Mouse (Mus musculus) retina, adult 2 months (tissue): ENCODE data around the gene Acbd7.

ENCODE experiments used
- DNase-seq: peaks from one replicate; pipeline ENCODE4 v3.0.0-alpha.2; 2012; ENCODE audit warnings: low read depth, low spot score

Acbd7 gene

DNA sequence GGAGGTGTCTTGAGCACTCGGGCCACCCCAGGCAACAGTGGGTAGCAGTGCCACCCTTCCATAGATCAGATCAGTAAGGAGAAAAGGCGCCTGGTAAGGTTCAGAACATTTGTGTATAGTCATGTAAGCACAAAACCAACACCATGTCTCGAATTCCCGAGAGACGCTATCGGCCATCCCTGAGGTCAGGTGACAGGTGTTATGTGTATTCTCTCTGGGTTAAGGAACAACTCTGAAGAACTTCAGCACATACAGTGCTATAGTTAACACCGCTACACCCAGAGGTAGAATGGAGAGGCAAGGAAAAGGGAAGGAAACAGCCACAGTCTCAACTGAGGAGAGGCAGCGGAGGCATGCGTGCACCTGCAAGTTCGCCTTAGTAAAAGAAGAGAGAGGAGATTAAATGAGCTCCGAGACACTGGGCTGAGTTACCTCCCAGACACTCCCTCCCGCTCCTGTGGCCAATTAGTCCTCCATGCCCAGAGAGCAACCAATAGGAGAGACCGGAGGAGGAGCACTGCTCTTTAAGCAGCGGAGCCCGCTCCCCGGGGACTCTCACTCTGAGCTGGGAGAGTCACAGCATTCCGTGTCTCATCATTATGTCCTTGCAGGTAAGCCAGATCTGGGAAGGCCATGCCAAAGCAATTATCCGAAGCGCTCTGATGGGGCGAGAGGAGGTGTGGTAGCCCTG is at the start of gene Acbd7:
Acbd7 (plus strand) TSS at position 558 of the 691 bp plus-strand sequence.
- peak; percentile 76 for DNase-seq

DNA sequence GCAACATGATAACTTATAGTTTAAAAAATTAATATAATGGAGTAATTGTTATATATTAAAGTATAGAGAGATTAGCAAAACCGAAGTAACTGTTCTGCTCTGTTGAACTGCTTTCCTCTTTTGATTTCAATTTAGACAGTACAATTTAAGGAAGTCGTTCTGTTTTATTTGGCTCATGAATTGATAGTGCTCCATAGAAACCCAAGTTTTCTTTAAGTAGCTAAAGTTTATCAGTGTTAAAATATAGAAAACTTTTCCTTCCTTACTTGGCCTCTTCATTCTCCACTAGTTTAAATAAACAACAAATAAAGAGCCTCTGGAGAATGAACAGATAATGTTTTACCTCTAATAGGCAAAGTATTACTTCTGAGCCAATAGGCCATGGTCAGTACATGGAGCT is 49.7 kb upstream of the Acbd7 start:
- no peak for DNase-seq

DNA sequence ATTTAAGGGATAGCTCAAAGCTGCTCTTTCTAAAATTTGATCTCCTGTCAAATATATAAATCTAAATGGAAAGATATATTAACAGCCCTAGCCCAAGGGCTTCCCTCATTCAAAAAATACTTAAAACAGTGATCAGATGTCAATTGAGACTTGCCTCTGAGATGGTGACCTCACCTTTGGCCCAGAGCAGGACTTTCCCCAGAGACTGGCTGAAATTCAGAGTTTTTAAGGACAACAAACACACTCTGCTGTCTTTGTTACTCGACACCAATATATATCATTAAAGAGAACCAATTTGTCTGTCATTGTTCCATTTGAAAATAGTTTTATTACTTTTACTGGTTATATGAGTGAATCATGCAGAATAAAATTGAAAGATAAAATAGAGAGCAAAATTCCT is 46.4 kb upstream of the Acbd7 start:
- DNase-seq: no peak

DNA sequence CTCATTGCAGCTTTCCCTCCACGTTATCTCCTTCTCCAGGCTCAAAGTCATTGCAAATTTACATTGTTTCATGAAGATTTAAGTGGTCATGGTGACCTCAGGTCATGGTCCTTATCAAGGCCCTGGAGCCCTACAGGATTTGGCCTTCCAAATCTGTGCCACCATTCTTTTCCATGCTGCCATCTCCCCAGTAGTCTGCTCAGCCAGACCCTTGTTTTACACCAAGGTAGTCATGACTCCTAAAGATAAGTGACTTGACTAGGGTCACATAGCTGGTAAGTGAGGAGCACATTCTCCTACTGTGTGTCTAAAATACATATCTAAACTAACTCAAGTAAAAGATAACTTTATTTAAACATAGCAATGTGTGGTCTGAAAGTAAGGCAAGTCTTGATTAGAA is 43.8 kb upstream of the Acbd7 start:
- no peak for DNase-seq

DNA sequence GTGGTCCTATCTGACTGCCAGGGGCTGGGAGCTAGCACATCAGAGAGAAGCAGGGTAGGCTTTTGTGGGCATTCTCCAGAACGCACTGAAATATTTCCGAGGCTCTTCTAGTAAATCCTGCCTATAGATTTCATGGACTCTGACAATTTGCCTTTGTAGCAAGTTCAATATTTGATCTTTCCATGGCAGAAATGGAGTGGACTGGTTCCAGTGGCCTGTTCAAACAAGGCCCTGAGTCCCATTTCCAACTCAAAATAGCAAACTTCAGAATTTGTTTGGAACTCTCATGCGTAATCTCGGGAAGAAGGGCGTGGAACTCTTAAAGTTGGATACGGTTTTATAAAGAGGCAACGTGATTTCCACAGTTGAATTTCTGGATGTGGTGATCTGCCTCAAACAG is 40.1 kb upstream of the Acbd7 start:
- no peak for DNase-seq

DNA sequence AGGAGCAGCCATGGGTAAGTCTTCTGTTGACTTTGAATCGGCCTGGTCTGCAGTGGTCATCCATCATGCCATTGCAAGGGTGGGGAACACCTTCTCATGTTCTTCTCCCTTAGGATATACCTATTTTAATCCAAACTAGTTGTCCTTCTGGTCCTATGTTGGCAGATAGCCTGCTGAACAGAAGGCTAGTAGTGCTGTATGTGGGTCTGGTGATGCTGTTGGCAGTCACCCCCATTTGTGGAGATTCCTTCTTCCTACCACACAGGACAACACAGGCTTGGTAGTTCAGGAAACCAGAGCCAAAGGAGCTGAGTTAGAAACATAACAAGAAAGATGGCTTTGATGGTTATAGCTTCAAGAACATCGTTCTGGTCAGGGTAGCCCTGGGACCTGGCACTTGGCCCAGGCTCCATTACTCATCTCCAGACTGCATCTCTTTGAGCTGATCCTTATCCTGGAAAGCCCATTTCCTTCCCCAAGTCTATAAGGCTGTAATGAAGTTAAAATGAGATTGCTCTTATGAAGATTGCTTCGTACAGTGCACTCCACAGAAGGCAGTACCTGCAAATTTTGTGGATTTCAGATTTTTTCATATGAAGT is 30.4 kb upstream of the Acbd7 start:
- DNase-seq: no peak

DNA sequence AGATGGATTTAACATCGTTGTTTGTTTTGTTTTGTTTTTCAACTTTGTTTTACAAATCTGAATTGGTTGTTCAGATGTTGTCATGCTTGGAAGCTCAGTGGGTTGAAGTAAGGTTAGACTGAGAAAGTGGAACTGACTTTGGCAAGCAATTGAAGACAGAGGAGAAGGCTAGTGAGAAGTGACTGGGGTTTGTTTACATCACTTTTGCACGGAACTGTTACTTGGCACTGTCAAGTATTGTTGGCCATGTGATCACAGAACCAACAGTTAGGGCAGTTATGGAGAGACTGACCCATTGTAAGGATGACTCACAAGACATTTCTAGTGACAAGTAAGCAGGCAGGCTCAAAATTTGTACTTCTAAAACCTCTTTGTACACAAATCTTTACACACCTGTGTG is 12.8 kb upstream of the Acbd7 start:
- DNase-seq: no peak

DNA sequence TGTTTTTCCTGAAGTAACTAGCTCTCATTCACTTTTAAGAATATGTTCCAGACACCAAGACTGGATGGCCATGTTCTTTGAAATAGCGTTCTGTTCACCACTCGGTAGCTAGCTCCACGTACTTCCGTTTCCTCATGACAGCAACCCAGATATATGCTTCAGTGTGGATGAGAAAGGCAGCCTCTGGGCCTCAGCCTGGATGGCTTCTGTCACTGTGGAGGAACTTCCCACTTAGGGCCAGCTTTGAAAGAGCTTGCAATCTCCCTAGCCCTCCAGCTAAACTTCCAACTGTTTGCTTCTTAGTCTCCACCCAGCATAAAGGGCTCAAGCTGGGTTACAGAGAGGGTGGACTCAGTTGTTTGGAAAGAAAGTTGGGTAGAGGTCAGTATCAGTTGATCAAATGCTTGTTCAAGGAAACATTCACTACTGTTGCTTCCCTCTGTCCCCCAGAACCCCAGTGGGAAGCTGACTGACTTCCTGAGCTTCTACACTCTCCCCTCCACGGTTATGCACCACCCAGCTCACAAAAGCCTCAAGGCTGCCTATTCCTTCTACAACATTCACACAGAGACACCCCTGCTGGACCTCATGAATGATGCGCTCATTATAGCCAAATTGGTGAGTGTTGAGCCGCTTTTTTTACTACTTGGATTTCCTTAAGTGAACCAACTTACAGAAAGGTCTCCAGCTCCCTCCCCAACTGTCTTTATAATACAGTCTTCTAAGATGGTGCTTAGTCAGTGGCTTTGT is 11.4 kb upstream of the Acbd7 start:
- no peak for DNase-seq

DNA sequence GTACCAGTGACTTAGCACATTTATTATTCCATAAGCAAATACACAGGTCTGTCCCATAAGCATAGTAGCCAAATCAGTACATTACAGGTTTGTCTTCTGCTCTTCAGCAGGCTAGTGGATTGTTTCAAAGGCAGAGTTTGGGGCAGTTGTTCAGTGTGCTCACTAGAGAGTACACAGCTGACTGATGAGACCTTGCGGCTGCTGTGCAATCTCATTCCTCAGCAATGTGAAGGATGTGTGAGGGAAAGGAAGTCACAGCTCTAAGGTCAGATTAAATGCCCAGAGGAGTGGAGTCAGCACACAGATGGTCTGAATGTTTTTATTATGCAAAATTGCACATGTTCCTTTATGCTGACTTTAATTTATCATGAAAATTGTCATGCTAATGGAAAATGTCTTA is 9.4 kb upstream of the Acbd7 start:
- no peak for DNase-seq

DNA sequence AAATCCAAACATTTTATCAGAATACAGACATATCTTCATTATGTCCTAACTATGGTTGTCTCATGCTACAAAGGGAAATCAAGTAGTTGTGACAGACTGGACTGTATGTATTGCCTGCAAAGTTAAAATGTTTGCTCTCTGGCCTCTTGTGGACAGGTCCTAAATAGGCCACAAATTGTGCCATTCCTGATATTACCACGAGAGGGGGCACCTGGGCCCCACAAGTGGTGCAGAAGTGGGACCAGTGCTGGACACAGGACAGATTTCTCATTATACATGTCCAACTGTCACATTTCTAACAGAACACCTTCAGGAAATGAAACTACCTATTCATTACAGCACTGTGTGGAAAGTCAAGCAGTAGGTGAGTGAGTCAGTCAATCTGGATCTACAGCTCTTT is 8.6 kb upstream of the Acbd7 start:
- no peak for DNase-seq

DNA sequence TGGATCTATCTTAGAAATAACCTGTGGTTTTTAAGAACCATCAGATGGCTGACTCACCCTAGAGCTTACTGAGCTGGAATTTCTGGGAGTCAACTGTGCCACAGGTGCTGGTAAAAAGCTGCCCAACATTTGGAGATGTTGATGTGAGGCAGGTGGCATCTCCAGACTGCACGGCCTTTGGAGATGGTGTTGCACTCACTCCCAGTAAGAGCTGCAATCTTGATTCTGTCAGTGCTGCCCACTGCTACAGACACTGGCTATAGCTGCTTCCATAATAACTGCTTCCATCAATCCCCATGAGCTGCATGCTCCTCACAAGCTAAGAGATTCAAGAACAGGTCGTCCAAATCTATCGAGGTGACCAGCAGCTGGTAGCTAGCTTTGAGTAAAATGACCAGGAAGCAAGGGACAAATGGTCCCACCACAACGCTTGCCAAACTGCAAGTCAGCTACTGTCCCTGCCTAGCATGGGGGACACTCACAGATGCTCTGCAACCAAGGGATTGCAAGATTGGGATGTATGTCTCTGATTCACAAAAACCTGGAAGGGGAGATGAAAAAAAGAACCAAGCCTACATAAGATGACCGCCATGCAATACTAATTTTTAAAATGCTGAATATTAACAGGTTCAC is 4.8 kb upstream of the Acbd7 start:
- no peak for DNase-seq

DNA sequence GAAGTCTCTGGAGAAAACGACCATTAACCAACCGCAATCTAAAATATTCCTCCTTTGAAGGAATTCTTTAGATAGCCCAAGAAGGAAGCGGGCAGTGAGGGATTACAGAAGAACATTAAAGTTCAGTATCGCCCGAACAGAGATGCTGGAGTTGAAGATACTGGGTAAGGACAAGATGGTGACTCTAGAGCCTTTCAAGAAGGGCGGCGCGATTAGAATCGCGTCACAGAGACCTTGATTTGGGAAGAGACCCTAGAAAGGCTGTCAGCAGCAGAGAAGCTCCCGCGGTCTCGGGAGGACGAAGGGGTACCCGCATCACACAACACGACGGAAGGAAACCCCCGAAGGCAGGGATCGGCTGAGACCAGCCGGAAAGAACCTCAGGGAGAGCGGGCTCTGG is 3.9 kb upstream of the Acbd7 start:
- DNase-seq: no peak

DNA sequence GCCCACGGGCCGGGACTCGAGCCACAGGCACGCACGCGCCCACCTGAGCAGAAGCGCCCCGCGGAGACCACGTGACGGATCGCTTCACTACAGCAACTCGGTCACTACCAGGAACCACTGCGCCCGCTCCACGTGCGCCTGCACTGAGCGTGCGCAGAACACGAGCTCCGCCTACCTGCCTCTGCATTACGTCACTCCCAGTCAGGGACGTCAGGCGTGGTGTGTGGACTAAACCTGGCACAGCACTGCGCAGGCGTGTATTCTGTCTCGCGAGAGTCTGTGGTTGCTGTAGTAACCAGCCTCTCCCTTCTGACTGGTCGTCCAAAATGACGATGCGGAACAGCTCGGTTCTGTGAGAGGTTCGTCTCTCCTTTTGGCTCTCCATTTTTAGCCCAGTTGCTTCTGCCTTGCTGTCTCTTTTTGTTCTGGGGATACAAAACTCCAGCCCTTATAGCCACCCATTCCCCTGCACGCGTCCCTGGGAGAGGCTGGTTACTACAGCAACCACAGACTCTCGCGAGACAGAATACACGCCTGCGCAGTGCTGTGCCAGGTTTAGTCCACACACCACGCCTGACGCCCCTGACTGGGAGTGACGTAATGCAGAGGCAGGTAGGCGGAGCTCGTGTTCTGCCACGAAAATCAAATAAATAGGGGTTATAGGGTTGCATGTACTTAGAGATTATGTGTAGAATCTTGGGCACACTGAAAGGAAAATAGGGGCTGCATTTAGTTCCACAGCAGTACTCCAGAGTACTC is 3.3 kb upstream of the Acbd7 start, which contains the start of gene Rpp38:
Rpp38 (minus strand) TSS at position 160 of the 759 bp plus-strand sequence.
- DNase-seq: peak; percentile 94

DNA sequence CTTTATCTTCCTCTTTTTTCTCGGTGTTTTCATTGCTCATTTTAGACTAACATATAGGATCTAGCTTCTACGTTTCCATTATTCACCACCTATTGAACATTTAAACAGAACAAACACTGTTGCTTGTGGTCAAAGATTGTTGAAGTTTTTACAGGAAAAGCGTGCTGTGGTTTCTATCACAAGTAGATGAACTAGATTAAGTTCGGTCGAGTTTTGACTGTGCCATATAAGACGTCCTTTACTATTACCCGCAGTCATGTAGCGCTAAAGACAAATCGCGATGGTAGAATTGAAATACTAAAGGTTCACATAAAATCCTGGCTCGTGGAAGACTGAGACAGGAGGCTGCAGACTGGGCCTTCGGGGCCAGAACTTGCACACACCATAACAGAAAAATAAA is 2.2 kb upstream of the Acbd7 start:
- DNase-seq: no peak

DNA sequence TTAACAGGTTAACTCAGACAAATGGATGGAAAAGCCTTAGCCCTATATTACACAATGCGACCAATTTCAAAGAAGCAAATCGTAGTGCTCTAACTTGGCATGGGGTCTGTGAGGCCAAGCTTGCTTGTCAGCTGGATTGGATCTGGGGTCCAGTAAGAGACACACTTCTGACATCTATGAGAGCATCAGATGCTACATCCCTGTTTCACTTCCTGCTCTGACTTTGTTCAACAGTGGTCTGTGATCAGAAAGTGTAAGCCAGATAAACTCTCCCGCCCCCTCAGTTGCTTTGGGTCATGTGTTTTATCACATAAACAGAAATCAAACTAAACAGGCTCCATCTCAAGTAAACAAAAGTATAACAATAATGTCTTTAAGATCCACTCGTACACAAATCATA is 12.5 kb downstream of the Acbd7 start:
- no peak for DNase-seq

DNA sequence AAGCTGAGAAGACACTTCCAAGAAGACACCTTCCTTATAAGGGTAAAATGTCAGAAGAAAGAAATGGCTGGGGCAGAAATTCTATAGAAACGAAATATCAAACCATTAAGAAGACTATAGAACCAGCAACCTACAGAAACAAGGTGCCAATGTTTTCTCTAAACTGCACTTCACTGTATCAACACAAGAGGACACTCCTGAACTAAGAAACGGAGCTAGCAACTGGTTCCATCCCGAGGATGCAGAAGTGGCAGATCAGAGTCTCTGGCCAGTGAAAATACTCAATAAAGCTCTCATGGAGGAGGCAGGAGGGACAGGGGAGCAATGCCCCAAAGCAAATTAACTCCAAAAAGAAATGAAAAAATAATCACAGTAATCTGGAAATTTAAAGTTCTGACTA is 13.0 kb downstream of the Acbd7 start:
- DNase-seq: peak; percentile 34

DNA sequence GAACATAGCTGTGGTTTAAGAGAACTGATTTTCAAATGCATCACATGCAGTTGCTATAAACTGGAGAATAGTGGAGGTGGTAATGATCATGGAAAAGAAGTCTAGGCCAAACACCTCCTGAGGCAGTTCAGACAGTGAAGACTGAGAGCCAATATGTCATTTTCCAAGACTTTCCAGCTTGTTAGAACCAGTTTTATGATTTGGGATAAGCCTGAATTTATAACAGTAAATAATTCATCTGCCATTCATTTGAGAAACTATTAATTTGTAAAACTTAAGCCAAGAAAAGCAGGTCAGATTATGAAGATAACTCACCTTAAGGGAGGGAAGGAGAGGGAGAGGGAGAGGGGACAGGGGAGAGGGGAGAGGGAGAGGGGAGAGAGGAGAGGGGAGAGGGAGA is 17.2 kb downstream of the Acbd7 start:
- no peak for DNase-seq

DNA sequence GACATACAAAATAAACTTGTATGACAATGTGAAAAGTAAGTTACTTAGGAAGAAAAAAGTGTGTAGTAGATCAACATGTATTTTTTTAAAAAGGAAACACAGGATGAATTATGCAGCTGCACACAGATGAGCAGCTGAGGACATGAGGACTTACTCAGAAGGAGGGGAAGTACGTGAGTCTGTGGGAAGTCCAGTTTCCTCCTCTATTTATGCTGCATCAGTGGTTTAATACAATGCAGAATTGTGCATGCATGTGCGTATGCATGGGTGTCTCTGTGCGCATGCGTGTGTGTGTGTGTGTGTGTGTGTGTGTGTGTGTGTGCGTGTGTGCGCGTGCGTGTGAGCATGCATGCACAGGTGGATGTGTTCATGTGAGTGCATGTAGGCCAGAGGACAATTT is 19.8 kb downstream of the Acbd7 start:
- DNase-seq: no peak

DNA sequence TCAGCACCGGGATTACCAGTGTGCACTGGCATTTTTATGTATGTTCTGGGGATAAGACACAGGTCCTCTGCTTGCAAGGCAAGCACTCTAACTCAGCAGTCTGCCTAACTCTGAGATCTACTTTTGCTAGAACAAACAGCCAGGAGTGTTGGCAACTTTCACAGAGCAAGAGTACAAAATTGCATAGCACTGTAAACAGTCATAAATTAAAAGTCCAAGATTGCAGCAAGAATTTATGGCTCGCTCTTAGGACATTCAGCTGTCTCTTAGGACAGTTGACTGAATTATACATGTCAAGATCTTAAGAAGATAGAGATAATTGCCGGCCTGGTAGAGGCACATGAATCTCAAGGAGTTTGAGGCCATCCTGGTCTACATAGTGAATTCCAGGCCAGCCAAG is 20.3 kb downstream of the Acbd7 start:
- DNase-seq: no peak

DNA sequence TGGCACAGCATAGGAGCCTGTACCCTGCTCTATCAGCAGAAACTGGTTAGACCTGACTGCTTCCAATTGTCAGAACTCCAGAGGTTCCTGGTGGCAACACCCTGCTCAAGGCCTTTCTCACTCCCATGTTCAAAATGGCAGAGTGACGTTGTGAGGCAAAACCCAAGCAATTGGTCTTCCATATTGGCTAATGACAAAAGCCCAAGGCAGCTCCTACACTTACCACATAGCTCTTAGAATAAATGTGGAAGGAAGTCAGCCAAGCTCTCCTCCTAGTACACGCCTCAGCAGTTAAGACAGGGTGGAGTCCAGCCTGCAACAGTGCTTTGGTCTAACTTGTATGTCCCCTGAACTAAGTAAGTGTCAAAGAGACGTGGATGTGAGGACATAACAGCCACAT is 21.9 kb downstream of the Acbd7 start:
- DNase-seq: no peak

DNA sequence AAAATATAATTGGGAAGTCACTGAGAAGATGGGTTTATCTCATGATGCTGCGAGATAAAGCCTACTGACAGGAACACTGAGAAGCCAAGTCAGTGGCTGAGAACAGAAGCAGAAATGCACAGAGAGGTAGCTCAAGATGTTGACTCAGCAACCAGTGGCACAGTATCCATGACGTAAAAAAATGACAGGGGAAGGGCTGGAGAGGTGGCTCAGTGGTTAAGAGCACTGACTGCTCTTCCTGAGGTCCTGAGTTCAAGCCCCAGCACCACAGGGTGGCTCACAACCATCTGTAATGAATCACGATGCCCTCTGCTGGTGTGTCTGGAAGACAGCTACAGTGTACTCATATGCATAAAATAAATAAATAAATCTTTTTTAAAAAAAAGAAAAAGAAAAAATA is 25.1 kb downstream of the Acbd7 start:
- no peak for DNase-seq

DNA sequence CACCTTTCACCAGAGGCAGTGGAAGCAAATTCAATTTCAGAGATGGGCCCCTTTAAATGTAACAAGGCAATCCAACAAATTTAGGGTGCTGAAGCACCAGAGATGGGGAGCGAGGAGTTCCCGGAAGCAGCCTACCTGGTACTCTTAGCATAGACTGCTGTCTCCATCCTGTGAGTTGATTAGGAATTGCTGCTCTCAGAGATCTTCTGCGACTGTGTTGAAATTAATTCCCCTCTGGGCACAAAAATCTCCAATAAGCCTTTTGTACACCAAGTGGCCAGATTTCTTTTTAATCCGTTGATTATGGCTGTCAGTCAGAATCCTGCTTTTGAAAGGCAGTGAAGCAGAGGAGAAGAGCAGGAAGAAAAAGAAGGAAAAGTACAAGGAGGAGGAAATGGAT is 29.2 kb downstream of the Acbd7 start:
- DNase-seq: no peak
